27 mouse cellular contexts compared by ENCODE assay signal in genomic region chr8:34539232-34539631, GRCm38 (mm10).
A peak's percentile ranks its signal among the peaks of the same experiment; 100 is the strongest.
DNase-seq lines count a peak whose midpoint lies in the region; ATAC-seq and TF ChIP-seq lines count a peak whose summit lies in the region.
"Had no signal": no experiment of that assay in that cellular context is flagged by ENCODE, and none has a peak within 500 bp of the region (broad histone marks: within the 10 kb centered on the region; RNA-seq: fewer than 3 reads in every experiment).

No protein-coding gene starts in this region.

- DNase-seq in embryonic facial prominence, embryonic 14.5 days (ENCODE audit: low spot score), result peak; percentile 23
- DNase-seq in embryonic facial prominence, embryonic 10.5 days (ENCODE audit: low spot score), result no peak
- DNase-seq in lung, postnatal 0 days (ENCODE audit: low spot score), result peak; percentile 68
- no peak for DNase-seq in lung, postnatal 25 days (ENCODE audit: low spot score)
- DNase-seq in 3T3-L1 (ENCODE audit: low read depth, low spot score), result peak; percentile 22
- no peak for DNase-seq in layer of hippocampus, postnatal 25 days (ENCODE audit: extremely low spot score in 1 of 2, low spot score in 1 of 2)
- no peak for DNase-seq in kidney, postnatal 36 days
- DNase-seq: adrenal gland, adult 2 months; cerebellum, adult 2 months; cerebellum, postnatal 14 days; gastrocnemius, postnatal 25 days; heart, adult 18-20 months; heart, postnatal 36 days; kidney, adult 2 months; kidney, postnatal 4 days; thymus, postnatal 4 days had no signal

- H3K27me3 ChIP-seq in embryonic facial prominence, embryonic 14.5 days (replicated peaks; ENCODE audit: control insufficient read depth, insufficient read depth, low read length), result no peaks in the 10 kb centered on the region
- no peaks in the 10 kb centered on the region for H3K27me3 ChIP-seq in embryonic facial prominence, embryonic 10.5 days (replicated peaks; ENCODE audit: low read depth, poor library complexity, severe bottlenecking)
- no peaks in the 10 kb centered on the region for H3K27me3 ChIP-seq in lung, postnatal 0 days (replicated peaks; ENCODE audit: insufficient read depth, low read length)
- H3K27me3 ChIP-seq: forebrain, embryonic 15.5 days; hindbrain, embryonic 12.5 days; intestine, embryonic 15.5 days; limb, embryonic 12.5 days; megakaryocyte, embryonic 14.5 days; midbrain, embryonic 13.5 days had no signal

- ATAC-seq in embryonic facial prominence, embryonic 14.5 days (ENCODE audit: low read depth), result peak; percentile 60; the same call in 1 of the 2 replicates
- peak; percentile 40 for ATAC-seq in lung, postnatal 0 days
- ATAC-seq in granulocyte monocyte progenitor cell, adult 5-6 weeks (replicated peaks; ENCODE audit: poor library complexity, severe bottlenecking), result peak; percentile 98
- ATAC-seq: forebrain, embryonic 15.5 days; hindbrain, postnatal 0 days; intestine, embryonic 15.5 days; midbrain, embryonic 13.5 days had no signal

- H3K4me1 ChIP-seq in embryonic facial prominence, embryonic 14.5 days (ENCODE audit: control insufficient read depth, insufficient read depth, low read length), result no peaks in the 10 kb centered on the region
- H3K4me1 ChIP-seq in embryonic facial prominence, embryonic 10.5 days, result no peaks in the 10 kb centered on the region
- no peaks in the 10 kb centered on the region for H3K4me1 ChIP-seq in lung, postnatal 0 days (ENCODE audit: insufficient read depth, low read depth, low read length)
- H3K4me1 ChIP-seq: forebrain, embryonic 15.5 days; intestine, embryonic 15.5 days; limb, embryonic 12.5 days; midbrain, embryonic 13.5 days had no signal

- H3K9me3 ChIP-seq in embryonic facial prominence, embryonic 14.5 days (ENCODE audit: control insufficient read depth, low read length), result no peaks in the 10 kb centered on the region
- H3K9me3 ChIP-seq in embryonic facial prominence, embryonic 10.5 days, result no peaks in the 10 kb centered on the region
- H3K9me3 ChIP-seq in lung, postnatal 0 days (ENCODE audit: low read length), result no peaks in the 10 kb centered on the region
- H3K9me3 ChIP-seq: forebrain, embryonic 10.5 days; forebrain, embryonic 15.5 days; hindbrain, embryonic 12.5 days; intestine, embryonic 15.5 days; limb, embryonic 12.5 days; megakaryocyte, embryonic 14.5 days; midbrain, embryonic 13.5 days had no signal

- TF ChIP-seq CTCF in lung, postnatal 0 days (IDR thresholded peaks at IDR 0.05), result no peak

- no peak overlapping the region for H3K27ac ChIP-seq in embryonic facial prominence, embryonic 14.5 days (replicated peaks; ENCODE audit: low read depth, low read length)
- H3K27ac ChIP-seq in embryonic facial prominence, embryonic 10.5 days (replicated peaks), result no peak overlapping the region
- H3K27ac ChIP-seq in lung, postnatal 0 days (ENCODE audit: low read length), result no peak overlapping the region
- H3K27ac ChIP-seq: forebrain, embryonic 10.5 days; forebrain, embryonic 15.5 days; hindbrain, embryonic 12.5 days; hindbrain, postnatal 0 days; intestine, embryonic 15.5 days; limb, embryonic 12.5 days; midbrain, embryonic 13.5 days had no signal

- H3K4me2 ChIP-seq in embryonic facial prominence, embryonic 14.5 days (ENCODE audit: low read depth, low read length), result no peak overlapping the region
- H3K4me2 ChIP-seq in lung, postnatal 0 days (replicated peaks; ENCODE audit: low read depth, low read length), result no peak overlapping the region
- H3K4me2 ChIP-seq: forebrain, embryonic 15.5 days; heart, embryonic 11.5 days; hindbrain, embryonic 12.5 days; intestine, embryonic 15.5 days; limb, embryonic 12.5 days; liver, embryonic 11.5 days; midbrain, embryonic 13.5 days had no signal

- no peak overlapping the region for H3K9ac ChIP-seq in embryonic facial prominence, embryonic 14.5 days (ENCODE audit: low read depth, low read length)
- no peak overlapping the region for H3K9ac ChIP-seq in lung, postnatal 0 days (replicated peaks; ENCODE audit: low read depth)
- H3K9ac ChIP-seq: forebrain, embryonic 15.5 days; hindbrain, embryonic 12.5 days; intestine, embryonic 15.5 days; limb, embryonic 12.5 days; midbrain, embryonic 13.5 days had no signal

- no peak overlapping the region for H3K4me3 ChIP-seq in embryonic facial prominence, embryonic 14.5 days (ENCODE audit: low read depth, low read length)
- no peak overlapping the region for H3K4me3 ChIP-seq in embryonic facial prominence, embryonic 10.5 days
- H3K4me3 ChIP-seq in lung, postnatal 0 days (ENCODE audit: low read depth, low read length), result no peak overlapping the region
- H3K4me3 ChIP-seq: forebrain, embryonic 10.5 days; forebrain, embryonic 15.5 days; hindbrain, embryonic 12.5 days; intestine, embryonic 15.5 days; limb, embryonic 12.5 days; megakaryocyte, embryonic 14.5 days; midbrain, embryonic 13.5 days had no signal

- H3K36me3 ChIP-seq in embryonic facial prominence, embryonic 14.5 days (ENCODE audit: control insufficient read depth, insufficient read depth, low read length), result no peaks in the 10 kb centered on the region
- H3K36me3 ChIP-seq in embryonic facial prominence, embryonic 10.5 days (replicated peaks), result no peaks in the 10 kb centered on the region
- H3K36me3 ChIP-seq in lung, postnatal 0 days (ENCODE audit: insufficient read depth, low read length), result no peaks in the 10 kb centered on the region
- H3K36me3 ChIP-seq: forebrain, embryonic 10.5 days; forebrain, embryonic 15.5 days; hindbrain, embryonic 12.5 days; intestine, embryonic 15.5 days; limb, embryonic 12.5 days; midbrain, embryonic 13.5 days had no signal

- no peak for TF ChIP-seq EP300 in lung, postnatal 0 days (IDR thresholded peaks at IDR 0.05)

- WGBS in embryonic facial prominence, embryonic 14.5 days, result 52% methylated on average over 4 of the region's 4 CpGs
- 78% methylated on average over 4 of the region's 4 CpGs for WGBS in embryonic facial prominence, embryonic 10.5 days
- WGBS in lung, postnatal 0 days, result 31% methylated on average over 4 of the region's 4 CpGs

Comparison
In these comparisons a context has a peak if more than half of its experiments do, and no peak if none do; other contexts are left out.
1. DNase-seq: peak in embryonic facial prominence, embryonic 14.5 days (single experiment), lung, postnatal 0 days (single experiment) and 3T3-L1 (single experiment); none in embryonic facial prominence, embryonic 10.5 days (single experiment), lung, postnatal 25 days (single experiment), layer of hippocampus, postnatal 25 days (0 of 2) and kidney, postnatal 36 days (0 of 2).
2. ATAC-seq: peak in every context shown above with its lines; median percentile 98 in granulocyte monocyte progenitor cell, adult 5-6 weeks; 60 in embryonic facial prominence, embryonic 14.5 days; 40 in lung, postnatal 0 days.